Mouse (Mus musculus): ENCODE data around the gene Fgf14. TPM values are rescaled to one million over a fixed set of nuclear protein-coding genes. Genes with fewer than 3 reads are reported as not detected.

The Fgf14 gene
- polyA plus RNA-seq, 1 experiment = 0.03 TPM

DNA sequence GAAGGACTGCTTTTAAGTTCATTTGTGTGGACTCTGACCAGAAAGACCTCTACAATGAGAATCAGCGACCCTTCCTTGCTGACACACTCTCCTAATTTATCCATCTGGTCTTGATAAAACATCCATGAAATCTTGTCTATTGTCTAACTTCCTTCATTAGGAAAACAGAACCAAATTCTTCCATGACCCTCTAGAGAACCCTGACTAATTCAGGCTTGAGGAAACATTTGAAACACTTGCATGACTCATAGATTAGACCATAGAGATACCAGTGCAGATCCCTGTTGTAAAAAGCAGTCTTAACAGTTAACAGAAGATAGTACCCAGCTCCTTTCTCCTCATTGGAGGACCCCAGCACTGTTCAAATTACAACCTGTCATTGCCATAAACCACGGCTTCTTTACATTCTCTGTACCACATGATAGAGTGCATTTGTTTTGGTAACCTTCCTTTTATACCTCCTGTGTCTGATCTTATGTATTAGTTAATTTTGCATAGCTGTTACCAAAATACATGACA lies 412.3 kb downstream of the Fgf14 start:
- no peak for TF ChIP-seq POLR2A (IDR thresholded peaks at IDR 0.05; ENCODE audit: low read depth, low read length)
- TF ChIP-seq CTCF (IDR thresholded peaks at IDR 0.05; ENCODE audit: extremely low read depth, insufficient read length, insufficient replicate concordance, low read depth, low read length) = no peak
- Histone ChIP-seq H3K27me3 (ENCODE audit: control insufficient read depth, insufficient read depth, low read length) (no peaks in the 10 kb centered on the region), H3K4me3 (ENCODE audit: low read depth, low read length) (no peak overlapping the region), H3K4me1 (ENCODE audit: control insufficient read depth, insufficient read depth, insufficient read length, low read length) (no peaks in the 10 kb centered on the region), H3K27ac (ENCODE audit: insufficient read depth, low read depth, low read length) (no peak overlapping the region), H3K36me3 (ENCODE audit: control insufficient read depth, insufficient read depth, low read length) (no peaks in the 10 kb centered on the region)
- WGBS = 10% methylated on average over 2 of the region's 2 CpGs

DNA sequence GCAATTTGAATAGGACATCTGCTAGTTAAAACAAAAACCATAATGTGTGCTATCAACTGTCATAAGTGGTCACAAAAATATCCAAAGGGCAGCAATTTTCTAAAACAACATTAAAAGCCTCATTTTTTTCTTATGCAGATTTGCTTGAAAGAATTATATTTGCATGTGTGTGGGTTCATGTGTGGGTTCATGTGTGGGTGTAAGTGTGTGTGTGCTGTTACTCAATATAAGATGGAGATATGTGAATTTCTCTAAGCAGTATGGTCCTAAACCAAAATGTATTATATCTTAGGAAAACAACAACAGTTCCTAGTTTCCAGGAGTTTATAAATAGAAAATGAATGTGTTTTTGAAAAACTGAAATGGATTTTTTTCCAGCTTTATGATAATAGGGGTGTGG lies 413.7 kb downstream of the Fgf14 start:
- TF ChIP-seq POLR2A (IDR thresholded peaks at IDR 0.05; ENCODE audit: low read depth, low read length) (no peak), CTCF (IDR thresholded peaks at IDR 0.05; ENCODE audit: extremely low read depth, insufficient read length, insufficient replicate concordance, low read depth, low read length) (no peak)
- Histone ChIP-seq H3K4me3 (ENCODE audit: low read depth, low read length) (no peak overlapping the region), H3K4me1 (ENCODE audit: control insufficient read depth, insufficient read depth, insufficient read length, low read length) (no peaks in the 10 kb centered on the region), H3K36me3 (ENCODE audit: control insufficient read depth, insufficient read depth, low read length) (no peaks in the 10 kb centered on the region), H3K27me3 (ENCODE audit: control insufficient read depth, insufficient read depth, low read length) (no peaks in the 10 kb centered on the region), H3K27ac (ENCODE audit: insufficient read depth, low read depth, low read length) (no peak overlapping the region)

DNA sequence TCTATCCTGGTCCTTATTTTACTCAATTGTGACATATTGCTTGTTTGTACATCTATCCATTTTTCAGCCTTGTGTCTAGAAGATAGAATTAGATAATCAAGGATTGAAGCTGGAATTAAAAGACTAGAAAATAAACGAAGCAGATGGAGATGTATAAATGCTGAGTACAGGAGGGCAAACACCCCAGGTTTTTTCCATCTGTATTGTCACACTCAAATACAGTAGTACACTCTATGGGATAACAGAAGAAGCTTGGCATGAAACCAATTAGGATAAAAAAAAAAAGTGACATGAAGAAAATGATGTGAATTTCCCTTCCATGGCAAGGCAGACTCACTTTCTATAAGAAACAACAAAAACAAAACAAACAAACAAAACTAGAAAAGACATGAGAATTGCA lies 429.4 kb downstream of the Fgf14 start:
- H3K4me3 ChIP-seq (ENCODE audit: low read depth, low read length) = no peak overlapping the region
- TF ChIP-seq CTCF (IDR thresholded peaks at IDR 0.05; ENCODE audit: extremely low read depth, insufficient read length, insufficient replicate concordance, low read depth, low read length) = no peak
- no peak for TF ChIP-seq POLR2A (IDR thresholded peaks at IDR 0.05; ENCODE audit: low read depth, low read length)
- H3K27me3 ChIP-seq (ENCODE audit: control insufficient read depth, insufficient read depth, low read length) = no peaks in the 10 kb centered on the region
- no peaks in the 10 kb centered on the region for H3K4me1 ChIP-seq (ENCODE audit: control insufficient read depth, insufficient read depth, insufficient read length, low read length)
- WGBS = 50% methylated on average over 1 of the region's 1 CpGs
- no peak overlapping the region for H3K27ac ChIP-seq (ENCODE audit: insufficient read depth, low read depth, low read length)
- no peaks in the 10 kb centered on the region for H3K36me3 ChIP-seq (ENCODE audit: control insufficient read depth, insufficient read depth, low read length)

DNA sequence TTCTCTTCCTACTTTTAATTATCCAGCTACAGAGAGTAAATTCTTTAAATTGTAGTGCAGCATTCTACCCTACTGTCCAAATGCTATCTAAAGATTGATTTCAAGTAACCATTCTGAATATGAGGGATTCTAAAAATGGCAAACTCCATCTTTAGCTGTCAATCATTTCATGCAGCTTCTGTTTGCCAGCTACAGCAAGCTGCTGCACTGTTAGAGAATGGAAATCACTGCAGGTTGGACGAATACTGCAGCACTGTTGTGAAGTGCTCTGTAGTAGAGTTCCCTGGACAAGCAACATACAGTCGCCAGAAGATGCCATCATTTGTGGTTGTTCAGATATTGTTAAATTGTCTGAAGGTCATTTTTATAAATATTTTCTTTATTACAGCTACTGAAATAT lies 453.5 kb downstream of the Fgf14 start:
- Histone ChIP-seq H3K27ac (ENCODE audit: insufficient read depth, low read depth, low read length) (no peak overlapping the region), H3K4me3 (ENCODE audit: low read depth, low read length) (no peak overlapping the region), H3K27me3 (ENCODE audit: control insufficient read depth, insufficient read depth, low read length) (no peaks in the 10 kb centered on the region), H3K4me1 (ENCODE audit: control insufficient read depth, insufficient read depth, insufficient read length, low read length) (no peaks in the 10 kb centered on the region), H3K36me3 (ENCODE audit: control insufficient read depth, insufficient read depth, low read length) (no peaks in the 10 kb centered on the region)
- 56% methylated on average over 2 of the region's 2 CpGs for WGBS
- TF ChIP-seq CTCF (IDR thresholded peaks at IDR 0.05; ENCODE audit: extremely low read depth, insufficient read length, insufficient replicate concordance, low read depth, low read length) = no peak
- no peak for TF ChIP-seq POLR2A (IDR thresholded peaks at IDR 0.05; ENCODE audit: low read depth, low read length)

DNA sequence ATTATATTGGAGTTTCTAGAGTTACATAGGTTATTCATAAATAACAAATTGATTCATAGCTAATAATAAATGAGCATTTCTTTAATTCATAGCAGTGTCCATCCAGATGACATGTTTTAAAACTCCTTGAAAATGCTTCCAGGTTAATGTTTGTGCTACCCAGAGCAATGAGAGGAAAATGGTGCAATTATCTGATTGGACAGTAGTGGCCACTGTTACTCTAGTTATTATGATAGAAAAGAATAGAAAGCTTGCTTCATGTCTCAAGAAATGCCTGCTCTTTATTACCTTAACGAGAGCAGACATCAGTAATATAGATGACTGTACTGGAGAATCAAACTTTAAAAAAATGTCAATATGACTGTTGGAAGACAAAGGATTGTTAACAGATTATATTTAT lies 454.5 kb downstream of the Fgf14 start:
- WGBS = 11% methylated on average over 1 of the region's 1 CpGs
- TF ChIP-seq CTCF (IDR thresholded peaks at IDR 0.05; ENCODE audit: extremely low read depth, insufficient read length, insufficient replicate concordance, low read depth, low read length) (no peak), POLR2A (IDR thresholded peaks at IDR 0.05; ENCODE audit: low read depth, low read length) (no peak)
- Histone ChIP-seq H3K4me3 (ENCODE audit: low read depth, low read length) (no peak overlapping the region), H3K36me3 (ENCODE audit: control insufficient read depth, insufficient read depth, low read length) (no peaks in the 10 kb centered on the region), H3K4me1 (ENCODE audit: control insufficient read depth, insufficient read depth, insufficient read length, low read length) (no peaks in the 10 kb centered on the region), H3K27me3 (ENCODE audit: control insufficient read depth, insufficient read depth, low read length) (no peaks in the 10 kb centered on the region), H3K27ac (ENCODE audit: insufficient read depth, low read depth, low read length) (no peak overlapping the region)

DNA sequence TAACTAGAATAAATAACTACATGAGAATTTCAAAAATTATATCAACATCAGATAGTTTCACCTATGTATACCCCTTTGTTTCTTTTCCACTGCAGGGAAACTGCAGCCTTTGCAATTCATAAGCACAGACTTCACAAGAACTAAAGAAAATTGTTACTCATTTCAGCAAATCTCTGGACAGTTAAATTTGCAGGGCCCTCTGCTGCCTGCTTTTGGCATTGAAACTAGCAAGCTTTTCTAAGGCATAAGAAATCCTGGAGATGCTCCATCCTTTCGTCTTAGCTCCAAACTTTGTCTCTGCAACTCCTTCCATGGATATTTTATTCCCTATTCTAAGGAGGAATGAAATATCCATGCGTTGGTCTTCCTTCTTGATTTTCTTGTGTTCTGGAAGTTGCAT lies 455.9 kb downstream of the Fgf14 start:
- Histone ChIP-seq H3K27me3 (ENCODE audit: control insufficient read depth, insufficient read depth, low read length) (no peaks in the 10 kb centered on the region), H3K27ac (ENCODE audit: insufficient read depth, low read depth, low read length) (no peak overlapping the region), H3K36me3 (ENCODE audit: control insufficient read depth, insufficient read depth, low read length) (no peaks in the 10 kb centered on the region), H3K4me3 (ENCODE audit: low read depth, low read length) (no peak overlapping the region), H3K4me1 (ENCODE audit: control insufficient read depth, insufficient read depth, insufficient read length, low read length) (no peaks in the 10 kb centered on the region)
- TF ChIP-seq POLR2A (IDR thresholded peaks at IDR 0.05; ENCODE audit: low read depth, low read length) (no peak), CTCF (IDR thresholded peaks at IDR 0.05; ENCODE audit: extremely low read depth, insufficient read length, insufficient replicate concordance, low read depth, low read length) (no peak)
- 58% methylated on average over 2 of the region's 2 CpGs for WGBS

DNA sequence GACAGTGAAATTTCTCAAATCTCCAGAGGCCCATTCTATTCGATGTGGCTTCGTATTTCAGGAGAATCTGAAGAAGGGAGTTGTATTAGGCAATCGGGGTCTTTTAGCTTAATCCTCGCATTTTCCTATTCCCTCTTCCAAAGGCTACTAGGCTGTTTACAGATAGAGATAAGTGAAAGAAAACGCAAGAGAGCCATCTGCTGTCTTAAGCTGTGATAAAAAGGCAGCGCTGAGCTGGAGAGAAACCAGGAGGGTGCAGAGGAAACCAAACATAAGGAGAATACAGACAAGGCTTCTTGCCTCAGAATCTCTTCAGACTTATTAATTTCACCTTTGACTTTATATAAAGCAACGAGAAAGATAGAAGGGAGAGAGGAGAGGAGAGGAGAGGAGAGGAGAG lies 481.1 kb downstream of the Fgf14 start:
- Histone ChIP-seq H3K4me1 (ENCODE audit: control insufficient read depth, insufficient read depth, insufficient read length, low read length) (no peaks in the 10 kb centered on the region), H3K27ac (ENCODE audit: insufficient read depth, low read depth, low read length) (no peak overlapping the region), H3K4me3 (ENCODE audit: low read depth, low read length) (no peak overlapping the region), H3K36me3 (ENCODE audit: control insufficient read depth, insufficient read depth, low read length) (no peaks in the 10 kb centered on the region), H3K27me3 (ENCODE audit: control insufficient read depth, insufficient read depth, low read length) (no peaks in the 10 kb centered on the region)
- no peak for TF ChIP-seq POLR2A (IDR thresholded peaks at IDR 0.05; ENCODE audit: low read depth, low read length)
- WGBS = 18% methylated on average over 7 of the region's 7 CpGs

DNA sequence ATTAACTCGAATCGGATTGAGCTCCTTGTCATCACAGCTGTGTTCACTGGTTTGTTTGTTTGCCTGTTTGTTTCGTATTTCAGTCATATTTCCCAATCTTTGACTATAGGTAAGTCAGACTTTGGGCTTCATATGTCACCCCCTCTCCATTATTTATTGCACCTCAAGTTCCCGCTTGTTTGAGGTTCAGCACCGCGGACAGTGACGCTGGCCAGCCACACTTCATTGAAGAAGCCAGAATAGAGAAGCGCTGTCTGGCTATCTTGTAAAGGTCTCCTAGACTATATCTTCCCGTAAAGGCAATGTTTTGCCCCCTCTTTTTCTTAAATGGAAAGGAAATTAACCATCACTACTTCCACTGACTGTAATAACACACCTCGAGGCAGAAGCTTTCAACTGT lies 481.6 kb downstream of the Fgf14 start:
- Histone ChIP-seq H3K36me3 (ENCODE audit: control insufficient read depth, insufficient read depth, low read length) (no peaks in the 10 kb centered on the region), H3K27ac (ENCODE audit: insufficient read depth, low read depth, low read length) (no peak overlapping the region), H3K4me3 (ENCODE audit: low read depth, low read length) (no peak overlapping the region), H3K27me3 (ENCODE audit: control insufficient read depth, insufficient read depth, low read length) (no peaks in the 10 kb centered on the region), H3K4me1 (ENCODE audit: control insufficient read depth, insufficient read depth, insufficient read length, low read length) (no peaks in the 10 kb centered on the region)
- TF ChIP-seq CTCF (IDR thresholded peaks at IDR 0.05; ENCODE audit: extremely low read depth, insufficient read length, insufficient replicate concordance, low read depth, low read length) (no peak), POLR2A (IDR thresholded peaks at IDR 0.05; ENCODE audit: low read depth, low read length) (no peak)
- 24% methylated on average over 10 of the region's 10 CpGs for WGBS
